Mouse (Mus musculus): ENCODE results near the gene Tgm3.

The Tgm3 gene

DNA sequence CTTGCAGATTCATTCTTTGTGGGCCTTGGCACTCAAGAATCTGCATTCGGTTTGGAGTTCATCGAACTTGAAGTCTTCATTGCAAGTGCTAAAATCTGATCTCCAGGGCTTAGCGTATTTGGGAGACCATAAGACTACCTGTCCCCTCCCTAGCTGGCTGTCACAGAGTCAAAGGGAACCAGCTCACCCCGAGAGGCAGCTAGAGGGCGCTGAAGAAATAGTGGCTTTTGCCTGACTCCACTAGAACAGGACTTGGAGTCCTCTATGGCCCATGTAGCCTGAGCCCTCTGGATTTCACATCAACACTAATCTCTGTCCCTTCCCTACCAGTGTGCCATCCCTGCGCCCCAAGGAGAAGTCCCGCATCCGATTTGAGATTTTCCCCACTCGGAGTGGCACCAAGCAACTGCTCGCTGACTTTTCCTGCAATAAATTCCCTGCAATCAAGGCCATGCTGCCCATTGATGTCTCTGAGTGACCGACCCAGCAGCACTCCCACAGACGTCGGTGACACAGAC is 35.8 kb downstream of the Tgm3 start:
- in situ Hi-C loops (cut with MboI; ENCODE audit: low pct_unique_long_range_greater_than_20kb in 1 of 2, low sequenced_read_pairs in 2 of 2, unreplicated experiment in 1 of 2) = no loop called here

DNA sequence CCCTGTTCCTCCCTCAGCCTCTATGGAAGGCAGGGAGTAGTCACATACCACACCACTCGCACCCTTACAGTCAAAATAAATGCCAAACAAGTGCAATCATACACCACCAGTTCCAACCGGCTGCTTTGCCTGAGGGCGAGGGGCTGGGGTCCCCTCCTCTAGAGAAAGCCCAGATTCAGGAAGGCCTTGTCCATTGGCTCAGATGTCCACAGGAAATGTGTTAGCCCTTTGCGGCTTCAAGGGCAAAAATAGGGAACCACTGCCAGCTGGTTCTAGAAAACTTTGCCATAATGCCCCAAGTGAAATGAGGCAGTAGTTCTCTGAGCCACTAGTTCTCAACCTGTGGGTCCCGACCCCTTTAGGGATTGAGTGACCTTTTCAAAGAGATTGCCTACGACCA is 36.6 kb downstream of the Tgm3 start:
- in situ Hi-C loops (cut with MboI; ENCODE audit: low pct_unique_long_range_greater_than_20kb in 1 of 2, low sequenced_read_pairs in 2 of 2, unreplicated experiment in 1 of 2) = no loop called here

DNA sequence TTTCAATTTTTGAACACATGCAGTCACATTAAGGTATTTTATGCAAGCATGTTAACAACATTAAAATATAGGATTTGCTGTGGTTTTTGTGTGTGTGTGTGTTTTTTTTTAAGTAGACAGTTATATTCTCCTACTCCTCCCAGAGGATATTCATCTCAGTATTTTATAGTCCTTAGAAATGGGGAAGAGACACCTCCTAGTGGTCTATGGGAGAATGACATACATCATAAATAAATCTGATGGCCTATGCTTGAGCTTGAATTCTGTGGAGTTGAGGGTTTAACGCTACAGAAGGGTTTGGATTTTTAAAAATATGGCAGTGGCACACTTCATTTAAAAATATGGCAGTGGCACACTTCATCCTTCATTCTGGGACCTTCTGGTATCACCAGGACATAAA is 46.0 kb downstream of the Tgm3 start:
- in situ Hi-C loops (cut with MboI; ENCODE audit: low pct_unique_long_range_greater_than_20kb in 1 of 2, low sequenced_read_pairs in 2 of 2, unreplicated experiment in 1 of 2) = loop anchor here in 1 of 2 experiments (10.0 kb wide), 1 partner anchor 153 kb away; no protein-coding TSS in a partner anchor

DNA sequence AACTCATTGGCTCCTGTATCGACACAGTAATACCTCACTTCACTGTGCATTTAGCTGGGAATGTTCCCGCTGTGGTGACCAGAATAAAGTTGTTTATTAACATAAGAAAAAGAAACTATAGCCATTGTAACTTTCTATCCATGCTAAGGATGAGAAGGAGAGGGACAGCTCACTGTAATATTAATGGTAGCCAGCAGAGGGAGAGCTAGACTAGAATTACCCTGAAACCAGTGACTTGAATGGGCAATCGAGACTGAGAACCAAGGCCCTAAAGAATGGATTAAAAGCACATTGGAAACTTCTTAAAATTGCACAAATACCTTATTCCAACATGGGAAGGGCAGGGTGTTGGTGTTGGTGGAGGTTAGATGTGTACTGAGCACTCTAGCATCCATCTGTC is 56.1 kb downstream of the Tgm3 start:
- in situ Hi-C loops (cut with MboI; ENCODE audit: low pct_unique_long_range_greater_than_20kb in 1 of 2, low sequenced_read_pairs in 2 of 2, unreplicated experiment in 1 of 2) = no loop called here

DNA sequence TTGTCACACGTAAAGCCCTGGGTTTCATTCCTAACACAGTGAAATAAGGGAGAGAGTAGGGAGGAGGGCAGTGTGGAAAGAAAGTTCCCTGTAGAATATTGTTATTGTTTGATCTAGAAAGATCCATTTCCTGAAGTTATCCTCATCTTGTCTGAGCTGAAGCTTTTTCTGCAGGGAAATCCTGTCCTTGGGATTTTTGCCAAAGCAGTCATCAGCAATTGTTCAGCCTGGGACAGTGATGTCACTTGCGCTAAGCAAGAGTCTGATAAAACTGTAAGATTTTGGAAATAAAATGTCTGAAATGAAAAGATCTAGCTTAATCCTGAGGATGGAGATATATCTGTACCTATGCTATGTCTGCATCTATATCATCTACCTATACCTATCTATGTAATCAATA is 58.2 kb downstream of the Tgm3 start:
- in situ Hi-C loops (cut with MboI; ENCODE audit: low pct_unique_long_range_greater_than_20kb in 1 of 2, low sequenced_read_pairs in 2 of 2, unreplicated experiment in 1 of 2) = loop anchor here in 1 of 2 experiments (5.0 kb wide), 1 partner anchor 177 kb away; no protein-coding TSS in a partner anchor

Data from mouse embryonic stem cell (cell line).